ENCODE assay signal across 9 mouse cellular contexts in genomic region chr1:152520798-152521575, GRCm38 (mm10).
A peak's percentile ranks its signal among the peaks of the same experiment; 100 is the strongest.
DNase-seq lines count a peak whose midpoint lies in the region; ATAC-seq and TF ChIP-seq lines count a peak whose summit lies in the region.
"Had no signal": no experiment of that assay in that cellular context is flagged by ENCODE, and none has a peak within 500 bp of the region (broad histone marks: within the 10 kb centered on the region; RNA-seq: fewer than 3 reads in every experiment).

No protein-coding gene starts in this region.

- 0 out of 2 replicates have a peak, but pooled peaks have one; percentile 39 for ATAC-seq in embryonic facial prominence, embryonic 14.5 days (ENCODE audit: low read depth)
- ATAC-seq in neutrophil, adult 5-6 weeks (ENCODE audit: extremely low read depth, insufficient number of reproducible peaks, low FRiP score, poor library complexity, severe bottlenecking): peak; percentile 31; the same call in 1 of the 2 replicates
- no peak for ATAC-seq in activated CD4-positive, CD25-positive, alpha-beta regulatory T cell, adult 4 months

- TF ChIP-seq CTCF in liver, adult 2 months (IDR thresholded peaks at IDR 0.05; ENCODE audit: low read depth, low read length): peak; percentile 74

- no peaks in the 10 kb centered on the region for H3K4me1 ChIP-seq in embryonic facial prominence, embryonic 14.5 days (ENCODE audit: control insufficient read depth, insufficient read depth, low read length)
- peaks cover 3% of the 10 kb centered on the region; the same call in 1 of the 2 replicates for H3K4me1 ChIP-seq in liver, adult 2 months (ENCODE audit: control insufficient read depth, insufficient read depth, low read length)

- H3K36me3 ChIP-seq in embryonic facial prominence, embryonic 14.5 days (ENCODE audit: control insufficient read depth, insufficient read depth, low read length): peaks cover 54% of the 10 kb centered on the region
- H3K36me3 ChIP-seq in liver, adult 2 months (ENCODE audit: control insufficient read depth, insufficient read depth, low read length): peaks cover 1% of the 10 kb centered on the region; the same call in 1 of the 2 replicates

- H3K27me3 ChIP-seq in embryonic facial prominence, embryonic 14.5 days (replicated peaks; ENCODE audit: control insufficient read depth, insufficient read depth, low read length): no peaks in the 10 kb centered on the region
- H3K27me3 ChIP-seq in liver, adult 2 months (ENCODE audit: control insufficient read depth, insufficient read depth, low read length): no peaks in the 10 kb centered on the region
- H3K27me3 ChIP-seq: neural tube, embryonic 13.5 days had no signal

- H3K9ac ChIP-seq in embryonic facial prominence, embryonic 14.5 days (ENCODE audit: low read depth, low read length): no peak overlapping the region
- H3K9ac ChIP-seq in liver, adult 2 months (ENCODE audit: low read depth, low read length): no peak overlapping the region
- H3K9ac ChIP-seq: neural tube, embryonic 13.5 days had no signal

- H3K27ac ChIP-seq in embryonic facial prominence, embryonic 14.5 days (replicated peaks; ENCODE audit: low read depth, low read length): no peak overlapping the region
- H3K27ac ChIP-seq in liver, adult 2 months (replicated peaks; ENCODE audit: insufficient read depth, low read depth, low read length): no peak overlapping the region
- H3K27ac ChIP-seq: neural tube, embryonic 13.5 days had no signal

- no peaks in the 10 kb centered on the region for H3K79me2 ChIP-seq in liver, adult 2 months (ENCODE audit: control insufficient read depth, insufficient read depth, low read length)

- no peak overlapping the region for H3K4me2 ChIP-seq in embryonic facial prominence, embryonic 14.5 days (ENCODE audit: low read depth, low read length)
- H3K4me2 ChIP-seq: neural tube, embryonic 13.5 days had no signal

- DNase-seq in right cerebral cortex, adult 18-20 months: peak; percentile 39
- no peak for DNase-seq in right cerebral cortex, postnatal 25 days
- peak; percentile 50 for DNase-seq in adrenal gland, adult 2 months
- peak; percentile 56 for DNase-seq in embryonic facial prominence, embryonic 14.5 days (ENCODE audit: low spot score)
- peak; percentile 16 for DNase-seq in hindlimb bud, embryonic 11.5 days (ENCODE audit: extremely low spot score, low read depth, low spot score)
- DNase-seq in liver, adult 2 months (ENCODE audit: extremely low read depth, low read depth, low spot score): peak; percentile 33

- WGBS in embryonic facial prominence, embryonic 14.5 days: 75% methylated on average over 16 of the region's 16 CpGs
- WGBS in liver, adult 2 months: 86% methylated on average over 16 of the region's 16 CpGs

- no peak overlapping the region for H3K4me3 ChIP-seq in embryonic facial prominence, embryonic 14.5 days (ENCODE audit: low read depth, low read length)
- H3K4me3 ChIP-seq in liver, adult 2 months (ENCODE audit: insufficient read depth, low read depth, low read length): no peak overlapping the region
- H3K4me3 ChIP-seq: neural tube, embryonic 13.5 days had no signal

- TF ChIP-seq POLR2A in liver, adult 2 months (IDR thresholded peaks at IDR 0.05; ENCODE audit: extremely low read depth, insufficient read depth, low read length): no peak

- H3K9me3 ChIP-seq in embryonic facial prominence, embryonic 14.5 days (ENCODE audit: control insufficient read depth, low read length): no peaks in the 10 kb centered on the region
- H3K9me3 ChIP-seq: neural tube, embryonic 13.5 days had no signal
